Mouse (Mus musculus): ENCODE measurements around the gene C2cd5. TPM values are rescaled to one million over a fixed set of nuclear protein-coding genes. Genes with fewer than 3 reads are reported as not detected.
"Not testable (repeated sequence)": the region's sequence is repeated elsewhere in the genome, so short reads cannot be mapped to it uniquely, and the experiment has no call there.

C2cd5 gene
- polyA plus RNA-seq (2012; rRNA removed): 84.7 and 91.7 TPM in 2 replicates

GRCm38 (mm10) chr6:143099681-143100382 lies at the start of gene C2cd5:
Gene C2cd5 (minus strand): TSS chr6:143100141.
- peak within 1 kb of the TSS; percentile 97 for H3K4me3 ChIP-seq (replicated peaks; ENCODE audit: insufficient read depth, low read depth, low read length)
- TF ChIP-seq CTCF (IDR thresholded peaks at IDR 0.05; ENCODE audit: borderline replicate concordance, insufficient read depth, low read depth, low read length): no peak
- TF ChIP-seq POLR2A (IDR thresholded peaks at IDR 0.05; ENCODE audit: borderline replicate concordance, insufficient read depth, low read length): peak; percentile 73
- peak; percentile 97 to 99 for DNase-seq
- no peaks in the 10 kb centered on the region for H3K27me3 ChIP-seq (ENCODE audit: control insufficient read depth, insufficient read depth, low read length)
- H3K4me1 ChIP-seq (ENCODE audit: control insufficient read depth, insufficient read depth, low read length): peaks cover 4% of the 10 kb centered on the region
- under 1% methylated on average over 73 of the region's 75 CpGs for WGBS
- H3K27ac ChIP-seq (ENCODE audit: insufficient read depth, low read length): peak within 1 kb of the TSS; percentile 93

GRCm38 (mm10) chr6:143148868-143149267 lies 48.9 kb upstream of the C2cd5 start:
- H3K27me3 ChIP-seq (ENCODE audit: control insufficient read depth, insufficient read depth, low read length): no peaks in the 10 kb centered on the region
- no peak for DNase-seq
- no peaks in the 10 kb centered on the region; the same call in 1 of the 2 replicates for H3K4me1 ChIP-seq (ENCODE audit: control insufficient read depth, insufficient read depth, low read length)
- TF ChIP-seq CTCF (IDR thresholded peaks at IDR 0.05; ENCODE audit: borderline replicate concordance, insufficient read depth, low read depth, low read length): no peak
- no peak for TF ChIP-seq POLR2A (IDR thresholded peaks at IDR 0.05; ENCODE audit: borderline replicate concordance, insufficient read depth, low read length)
- H3K27ac ChIP-seq (ENCODE audit: insufficient read depth, low read length): no peak overlapping the region
- no peak overlapping the region for H3K4me3 ChIP-seq (replicated peaks; ENCODE audit: insufficient read depth, low read depth, low read length)

- H3K4me1 ChIP-seq (ENCODE audit: control insufficient read depth, insufficient read depth, low read length): no peaks in the 10 kb centered on the region
- 49% methylated on average over 8 of the region's 8 CpGs for WGBS
- TF ChIP-seq POLR2A (IDR thresholded peaks at IDR 0.05; ENCODE audit: borderline replicate concordance, insufficient read depth, low read length) (no peak), CTCF (IDR thresholded peaks at IDR 0.05; ENCODE audit: borderline replicate concordance, insufficient read depth, low read depth, low read length) (no peak)
- no peaks in the 10 kb centered on the region for H3K27me3 ChIP-seq (ENCODE audit: control insufficient read depth, insufficient read depth, low read length)
- H3K4me3 ChIP-seq (replicated peaks; ENCODE audit: insufficient read depth, low read depth, low read length): no peak overlapping the region
- DNase-seq: no peak
- no peak overlapping the region for H3K27ac ChIP-seq (ENCODE audit: insufficient read depth, low read length)
These were observed 46.8 kb upstream of the C2cd5 start for GRCm38 (mm10) chr6:143146756-143147155.

GRCm38 (mm10) chr6:143145051-143145450 lies 45.1 kb upstream of the C2cd5 start:
- H3K27me3 ChIP-seq (ENCODE audit: control insufficient read depth, insufficient read depth, low read length): no peaks in the 10 kb centered on the region
- no peak overlapping the region for H3K27ac ChIP-seq (ENCODE audit: insufficient read depth, low read length)
- 60% methylated on average over 7 of the region's 7 CpGs for WGBS
- TF ChIP-seq POLR2A (IDR thresholded peaks at IDR 0.05; ENCODE audit: borderline replicate concordance, insufficient read depth, low read length): no peak
- no peak for TF ChIP-seq CTCF (IDR thresholded peaks at IDR 0.05; ENCODE audit: borderline replicate concordance, insufficient read depth, low read depth, low read length)
- H3K4me3 ChIP-seq (replicated peaks; ENCODE audit: insufficient read depth, low read depth, low read length): no peak overlapping the region
- DNase-seq: no peak
- no peaks in the 10 kb centered on the region for H3K4me1 ChIP-seq (ENCODE audit: control insufficient read depth, insufficient read depth, low read length)

GRCm38 (mm10) chr6:143144556-143144955 lies 44.6 kb upstream of the C2cd5 start:
- WGBS: 91% methylated on average over 2 of the region's 2 CpGs
- TF ChIP-seq POLR2A (IDR thresholded peaks at IDR 0.05; ENCODE audit: borderline replicate concordance, insufficient read depth, low read length) (no peak), CTCF (IDR thresholded peaks at IDR 0.05; ENCODE audit: borderline replicate concordance, insufficient read depth, low read depth, low read length) (no peak)
- Histone ChIP-seq H3K4me3 (replicated peaks; ENCODE audit: insufficient read depth, low read depth, low read length) (no peak overlapping the region), H3K27ac (ENCODE audit: insufficient read depth, low read length) (no peak overlapping the region), H3K27me3 (ENCODE audit: control insufficient read depth, insufficient read depth, low read length) (no peaks in the 10 kb centered on the region), H3K4me1 (ENCODE audit: control insufficient read depth, insufficient read depth, low read length) (no peaks in the 10 kb centered on the region)
- no peak for DNase-seq

- H3K4me1 ChIP-seq (ENCODE audit: control insufficient read depth, insufficient read depth, low read length): no peaks in the 10 kb centered on the region
- DNase-seq: peak; percentile 39 to 56
- H3K27me3 ChIP-seq (ENCODE audit: control insufficient read depth, insufficient read depth, low read length): no peaks in the 10 kb centered on the region
- H3K27ac ChIP-seq (ENCODE audit: insufficient read depth, low read length): no peak overlapping the region
- WGBS: 20% methylated on average over 19 of the region's 19 CpGs
- TF ChIP-seq CTCF (IDR thresholded peaks at IDR 0.05; ENCODE audit: borderline replicate concordance, insufficient read depth, low read depth, low read length): no peak
- TF ChIP-seq POLR2A (IDR thresholded peaks at IDR 0.05; ENCODE audit: borderline replicate concordance, insufficient read depth, low read length): no peak
- H3K4me3 ChIP-seq (replicated peaks; ENCODE audit: insufficient read depth, low read depth, low read length): peak overlapping the region; percentile 79
These were observed 43.9 kb upstream of the C2cd5 start for GRCm38 (mm10) chr6:143143775-143144273.

GRCm38 (mm10) chr6:143143321-143143720 lies 43.4 kb upstream of the C2cd5 start:
- TF ChIP-seq CTCF (IDR thresholded peaks at IDR 0.05; ENCODE audit: borderline replicate concordance, insufficient read depth, low read depth, low read length): no peak
- TF ChIP-seq POLR2A (IDR thresholded peaks at IDR 0.05; ENCODE audit: borderline replicate concordance, insufficient read depth, low read length): no peak

GRCm38 (mm10) chr6:143142861-143143260 lies 42.9 kb upstream of the C2cd5 start:
- Histone ChIP-seq H3K27ac (ENCODE audit: insufficient read depth, low read length) (no peak overlapping the region), H3K27me3 (ENCODE audit: control insufficient read depth, insufficient read depth, low read length) (no peaks in the 10 kb centered on the region), H3K4me1 (ENCODE audit: control insufficient read depth, insufficient read depth, low read length) (no peaks in the 10 kb centered on the region), H3K4me3 (replicated peaks; ENCODE audit: insufficient read depth, low read depth, low read length) (no peak overlapping the region)
- DNase-seq: no peak
- 94% methylated on average over 4 of the region's 4 CpGs for WGBS
- TF ChIP-seq CTCF (IDR thresholded peaks at IDR 0.05; ENCODE audit: borderline replicate concordance, insufficient read depth, low read depth, low read length) (no peak), POLR2A (IDR thresholded peaks at IDR 0.05; ENCODE audit: borderline replicate concordance, insufficient read depth, low read length) (no peak)

More at GRCm38 (mm10) chr6:143143321-143143720, 43.4 kb upstream of the C2cd5 start:
- Histone ChIP-seq H3K4me3 (replicated peaks; ENCODE audit: insufficient read depth, low read depth, low read length) (no peak overlapping the region), H3K4me1 (ENCODE audit: control insufficient read depth, insufficient read depth, low read length) (no peaks in the 10 kb centered on the region), H3K27me3 (ENCODE audit: control insufficient read depth, insufficient read depth, low read length) (no peaks in the 10 kb centered on the region), H3K27ac (ENCODE audit: insufficient read depth, low read length) (no peak overlapping the region)
- no peak for DNase-seq
- 73% methylated on average over 9 of the region's 9 CpGs for WGBS

- H3K4me1 ChIP-seq (ENCODE audit: control insufficient read depth, insufficient read depth, low read length); H3K27me3 ChIP-seq (ENCODE audit: control insufficient read depth, insufficient read depth, low read length); H3K27ac ChIP-seq (ENCODE audit: insufficient read depth, low read length); H3K4me3 ChIP-seq (replicated peaks; ENCODE audit: insufficient read depth, low read depth, low read length); DNase-seq: not testable (repeated sequence)
- 81% methylated on average over 10 of the region's 10 CpGs for WGBS
These were observed 42.0 kb upstream of the C2cd5 start for GRCm38 (mm10) chr6:143141624-143142592.

Measured in cerebellum, adult 2 months (tissue).